9 mouse cellular contexts compared by ENCODE assay signal in the genomic region with DNA sequence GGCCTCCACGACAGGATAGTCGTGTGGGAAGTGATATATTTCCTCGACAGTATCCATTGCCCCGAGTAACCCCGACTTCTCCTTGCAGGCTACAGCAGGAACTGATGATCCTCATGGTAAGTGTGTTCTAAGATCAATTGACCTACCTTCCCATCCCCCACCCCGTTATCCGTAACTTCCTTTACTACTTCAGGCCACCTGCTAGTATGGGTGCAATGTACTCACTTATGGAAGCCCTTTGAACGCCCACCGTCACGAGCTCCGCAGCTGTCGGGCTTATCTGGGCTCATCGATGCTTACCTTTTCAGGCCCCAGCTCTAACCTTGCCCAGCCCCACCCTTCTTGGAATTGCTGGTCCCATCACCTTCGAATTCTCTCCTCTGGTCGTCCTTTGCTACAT. TPM values are rescaled to one million over a fixed set of nuclear protein-coding genes. Genes with fewer than 3 reads are reported as not detected.
A peak's percentile ranks its signal among the peaks of the same experiment; 100 is the strongest.
DNase-seq lines count a peak whose midpoint lies in the region; ATAC-seq and TF ChIP-seq lines count a peak whose summit lies in the region.
"Had no signal": no experiment of that assay in that cellular context is flagged by ENCODE, and none has a peak within 500 bp of the region (broad histone marks: within the 10 kb centered on the region; RNA-seq: fewer than 3 reads in every experiment).

No protein-coding gene starts in this region.

- no peak for DNase-seq in lung, postnatal 14 days
- DNase-seq in layer of hippocampus, adult 8-10 months (ENCODE audit: low spot score in 2 of 2), result no peak
- DNase-seq in kidney, postnatal 4 days, result no peak

- no peak for ATAC-seq in lung, embryonic 15.5 days (ENCODE audit: borderline replicate concordance, extremely low read depth, low FRiP score, low TSS enrichment)
- ATAC-seq in embryonic facial prominence, embryonic 15.5 days (ENCODE audit: insufficient number of reproducible peaks, low FRiP score, low TSS enrichment, low read depth), result no peak
- no peak for ATAC-seq in limb, embryonic 13.5 days (ENCODE audit: low FRiP score, low read depth)
- no peak for ATAC-seq in monocyte, adult 5-6 weeks (replicated peaks; ENCODE audit: insufficient number of reproducible peaks, low FRiP score, low TSS enrichment, poor library complexity, severe bottlenecking)

- H3K4me1 ChIP-seq in lung, embryonic 15.5 days, result peaks cover 29% of the 10 kb centered on the region
- peaks cover 30% of the 10 kb centered on the region for H3K4me1 ChIP-seq in embryonic facial prominence, embryonic 15.5 days
- H3K4me1 ChIP-seq in limb, embryonic 13.5 days, result peaks cover 34% of the 10 kb centered on the region
- peaks cover 12% of the 10 kb centered on the region; the same call in 1 of the 2 replicates for H3K4me1 ChIP-seq in small intestine, adult 2 months (ENCODE audit: control insufficient read depth, insufficient read depth, insufficient read length, low read length)

- peak overlapping the region; percentile 79 for H3K4me2 ChIP-seq in lung, embryonic 15.5 days
- H3K4me2 ChIP-seq in embryonic facial prominence, embryonic 15.5 days (replicated peaks), result peak overlapping the region; percentile 96
- peak overlapping the region; percentile 93 for H3K4me2 ChIP-seq in limb, embryonic 13.5 days (replicated peaks)

- H3K9me3 ChIP-seq in lung, embryonic 15.5 days, result no peaks in the 10 kb centered on the region
- no peaks in the 10 kb centered on the region for H3K9me3 ChIP-seq in embryonic facial prominence, embryonic 15.5 days (replicated peaks)
- H3K9me3 ChIP-seq in limb, embryonic 13.5 days, result no peaks in the 10 kb centered on the region

- H3K27ac ChIP-seq in lung, embryonic 15.5 days, result peak overlapping the region; percentile 69
- peak overlapping the region; percentile 36; the same call in 1 of the 2 replicates for H3K27ac ChIP-seq in embryonic facial prominence, embryonic 15.5 days (replicated peaks)
- peak overlapping the region; percentile 44; the same call in 1 of the 2 replicates for H3K27ac ChIP-seq in limb, embryonic 13.5 days
- H3K27ac ChIP-seq in small intestine, adult 2 months (ENCODE audit: insufficient read depth, low read depth, low read length), result peak overlapping the region; percentile 3; the same call in 1 of the 2 replicates

- TF ChIP-seq POLR2A in small intestine, adult 2 months (IDR thresholded peaks at IDR 0.05; ENCODE audit: low read depth, low read length), result no peak

- WGBS in lung, embryonic 15.5 days, result 2% methylated on average over 15 of the region's 15 CpGs
- WGBS in embryonic facial prominence, embryonic 15.5 days, result 3% methylated on average over 15 of the region's 15 CpGs
- WGBS in limb, embryonic 13.5 days, result 2% methylated on average over 15 of the region's 15 CpGs
- under 1% methylated on average over 15 of the region's 15 CpGs for WGBS in small intestine, adult 2 months

- H3K36me3 ChIP-seq in lung, embryonic 15.5 days, result peaks cover 53% of the 10 kb centered on the region
- peaks cover 49% of the 10 kb centered on the region for H3K36me3 ChIP-seq in embryonic facial prominence, embryonic 15.5 days
- H3K36me3 ChIP-seq in limb, embryonic 13.5 days, result peaks cover 52% of the 10 kb centered on the region
- peaks cover 22% of the 10 kb centered on the region for H3K36me3 ChIP-seq in small intestine, adult 2 months (ENCODE audit: control insufficient read depth, insufficient read depth, low read length)

- TF ChIP-seq CTCF in small intestine, adult 2 months (IDR thresholded peaks at IDR 0.05; ENCODE audit: extremely low read depth, insufficient read length, insufficient replicate concordance, low read depth, low read length), result no peak

- no peaks in the 10 kb centered on the region for H3K27me3 ChIP-seq in lung, embryonic 15.5 days
- H3K27me3 ChIP-seq in embryonic facial prominence, embryonic 15.5 days, result no peaks in the 10 kb centered on the region
- H3K27me3 ChIP-seq in limb, embryonic 13.5 days, result no peaks in the 10 kb centered on the region
- H3K27me3 ChIP-seq in small intestine, adult 2 months (ENCODE audit: control insufficient read depth, insufficient read depth, low read length), result no peaks in the 10 kb centered on the region

- peak overlapping the region; percentile 88 for H3K4me3 ChIP-seq in lung, embryonic 15.5 days
- peak overlapping the region; percentile 66 for H3K4me3 ChIP-seq in embryonic facial prominence, embryonic 15.5 days (replicated peaks)
- peak overlapping the region; percentile 95 for H3K4me3 ChIP-seq in limb, embryonic 13.5 days
- H3K4me3 ChIP-seq in small intestine, adult 2 months (ENCODE audit: low read depth, low read length), result peak overlapping the region; percentile 81

- peak overlapping the region; percentile 85 for H3K9ac ChIP-seq in lung, embryonic 15.5 days
- H3K9ac ChIP-seq in embryonic facial prominence, embryonic 15.5 days, result peak overlapping the region; percentile 53
- H3K9ac ChIP-seq in limb, embryonic 13.5 days, result peak overlapping the region; percentile 89

RNA-seq across cellular contexts. Expression of a gene that starts 0.6 kb away (rescaled TPM):
- 554 and 590 TPM in 2 replicates for polyA plus RNA-seq in lung, embryonic 15.5 days (2015; fragmentation: Nextera tagmentation; extraction: Ambion mirVana)
- polyA plus RNA-seq in embryonic facial prominence, embryonic 15.5 days (2015; fragmentation: Nextera tagmentation; extraction: Ambion mirVana), result 297 and 302 TPM in 2 replicates
- polyA plus RNA-seq in limb, embryonic 13.5 days (2015; fragmentation: Nextera tagmentation; extraction: Ambion mirVana), result 432 and 450 TPM in 2 replicates
- 39.1 and 91.2 TPM in 2 replicates for polyA plus RNA-seq in small intestine, adult 2 months (2012; rRNA removed)
- under 1 TPM in 3 of 4 experiments, not detected in 1; 0.33 to 0.81 (median 0.48) TPM for total RNA-seq in layer of hippocampus, adult 8-10 months (2022)
- 2.7 to 5.1 TPM (median 3.5 TPM) in 3 replicates for total RNA-seq in monocyte, adult 5-6 weeks (2017)

RNA-seq across cellular contexts. Expression of a gene that starts 9.5 kb away (rescaled TPM):
- 2.0 and 9.7 TPM in 2 replicates for polyA plus RNA-seq in lung, embryonic 15.5 days (2015; fragmentation: Nextera tagmentation; extraction: Ambion mirVana)
- 383 and 528 TPM in 2 replicates for polyA plus RNA-seq in embryonic facial prominence, embryonic 15.5 days (2015; fragmentation: Nextera tagmentation; extraction: Ambion mirVana)
- polyA plus RNA-seq in limb, embryonic 13.5 days (2015; fragmentation: Nextera tagmentation; extraction: Ambion mirVana), result 190 and 195 TPM in 2 replicates
- not detected in 2 replicates for polyA plus RNA-seq in small intestine, adult 2 months (2012; rRNA removed)
- 1 to 10 TPM in 1 of 4 experiments, not detected in 3; 1.4 TPM for total RNA-seq in layer of hippocampus, adult 8-10 months (2022)
- not detected in 3 replicates for total RNA-seq in monocyte, adult 5-6 weeks (2017)
- total RNA-seq: common myeloid progenitor, adult 5-6 weeks had no signal

RNA-seq across cellular contexts. Expression of a gene that starts 15.3 kb away (rescaled TPM):
- polyA plus RNA-seq in lung, embryonic 15.5 days (2015; fragmentation: Nextera tagmentation; extraction: Ambion mirVana), result 24.4 and 27.0 TPM in 2 replicates
- 37.1 and 37.3 TPM in 2 replicates for polyA plus RNA-seq in embryonic facial prominence, embryonic 15.5 days (2015; fragmentation: Nextera tagmentation; extraction: Ambion mirVana)
- polyA plus RNA-seq in limb, embryonic 13.5 days (2015; fragmentation: Nextera tagmentation; extraction: Ambion mirVana), result 26.3 and 27.6 TPM in 2 replicates
- polyA plus RNA-seq in small intestine, adult 2 months (2012; rRNA removed), result 9.7 and 19.2 TPM in 2 replicates
- 10 to 100 TPM; 33.0 to 44.9 (median 39.9) TPM for total RNA-seq in layer of hippocampus, adult 8-10 months (2022)
- total RNA-seq in monocyte, adult 5-6 weeks (2017), result 2.9 to 6.0 TPM (median 5.5 TPM) in 3 replicates

RNA-seq across cellular contexts. Expression of a gene that starts 24.5 kb away (rescaled TPM):
- 70.5 and 71.3 TPM in 2 replicates for polyA plus RNA-seq in lung, embryonic 15.5 days (2015; fragmentation: Nextera tagmentation; extraction: Ambion mirVana)
- 66.3 and 67.5 TPM in 2 replicates for polyA plus RNA-seq in embryonic facial prominence, embryonic 15.5 days (2015; fragmentation: Nextera tagmentation; extraction: Ambion mirVana)
- polyA plus RNA-seq in limb, embryonic 13.5 days (2015; fragmentation: Nextera tagmentation; extraction: Ambion mirVana), result 80.6 and 85.1 TPM in 2 replicates
- polyA plus RNA-seq in small intestine, adult 2 months (2012; rRNA removed), result 20.9 and 37.8 TPM in 2 replicates
- 10 to 100 TPM; 32.6 to 36.7 (median 35.3) TPM for total RNA-seq in layer of hippocampus, adult 8-10 months (2022)
- total RNA-seq in monocyte, adult 5-6 weeks (2017), result 18.2 to 23.6 TPM (median 20.1 TPM) in 3 replicates

RNA-seq across cellular contexts. Expression of a gene that starts 24.5 kb away (rescaled TPM):
- 1.9 and 2.3 TPM in 2 replicates for polyA plus RNA-seq in lung, embryonic 15.5 days (2015; fragmentation: Nextera tagmentation; extraction: Ambion mirVana)
- 2.2 and 3.2 TPM in 2 replicates for polyA plus RNA-seq in embryonic facial prominence, embryonic 15.5 days (2015; fragmentation: Nextera tagmentation; extraction: Ambion mirVana)
- 0.69 and 0.87 TPM in 2 replicates for polyA plus RNA-seq in limb, embryonic 13.5 days (2015; fragmentation: Nextera tagmentation; extraction: Ambion mirVana)
- 0.06 and 0.75 TPM in 2 replicates for polyA plus RNA-seq in small intestine, adult 2 months (2012; rRNA removed)
- 1 to 10 TPM in 3 of 4 experiments, under 1 TPM in 1; 0.99 to 2.4 (median 1.8) TPM for total RNA-seq in layer of hippocampus, adult 8-10 months (2022)
- total RNA-seq in monocyte, adult 5-6 weeks (2017), result not detected in 3 replicates

Comparison
In these comparisons a context has a peak if more than half of its experiments do, and no peak if none do; other contexts are left out.
1. H3K27ac ChIP-seq: peak in every context shown above with its lines; median percentile 69 in lung, embryonic 15.5 days; 44 in limb, embryonic 13.5 days; 36 in embryonic facial prominence, embryonic 15.5 days; 3 in small intestine, adult 2 months.
2. RNA of a gene that starts 9.5 kb away (polyA plus RNA-seq): 383 to 528 TPM in embryonic facial prominence, embryonic 15.5 days and 190 to 195 TPM in limb, embryonic 13.5 days; 2.0 to 9.7 TPM in lung, embryonic 15.5 days and not detected in small intestine, adult 2 months; every median in the first group is over 10 times any median in the second.
3. Peak in every context shown above with its lines, with median percentiles within 50 percentile points of each other: H3K4me2 ChIP-seq, H3K4me3 ChIP-seq and H3K9ac ChIP-seq.